Mouse (Mus musculus) lung, adult 18-20 months (tissue): Measurements from ENCODE around the gene Krtap29-1.
A peak's percentile ranks its signal among the peaks of the same experiment; 100 is the strongest.

ENCODE experiments used
- DNase-seq, 2 experiments: peaks; one replicate each; pipeline ENCODE4 v3.0.0; 2022; ENCODE audit warnings: mixed read lengths in 2 of 2

The Krtap29-1 gene

DNA sequence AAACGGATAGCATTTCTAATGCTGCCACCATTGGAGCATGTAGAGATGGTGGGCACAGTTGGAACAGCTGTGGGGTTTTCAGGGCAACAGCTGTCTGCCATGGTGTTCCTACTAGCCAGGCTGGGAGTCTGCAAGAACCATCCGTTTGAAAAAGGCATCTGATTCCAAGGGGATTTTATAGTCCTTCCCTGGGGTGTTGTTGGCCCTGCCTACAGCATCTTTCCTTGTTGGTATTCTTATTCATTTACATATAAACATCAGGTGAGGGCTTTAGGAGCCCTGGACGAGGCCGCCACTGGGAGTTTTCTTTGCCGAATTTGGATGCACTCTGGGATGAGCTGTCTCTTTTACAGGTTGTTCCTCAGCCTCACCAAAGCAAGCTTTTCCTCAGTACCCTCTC, at the start of gene Krtap29-1:
Gene Krtap29-1 (minus strand): TSS at position 101 of the 400 bp plus-strand sequence.
- no peak for DNase-seq

DNA sequence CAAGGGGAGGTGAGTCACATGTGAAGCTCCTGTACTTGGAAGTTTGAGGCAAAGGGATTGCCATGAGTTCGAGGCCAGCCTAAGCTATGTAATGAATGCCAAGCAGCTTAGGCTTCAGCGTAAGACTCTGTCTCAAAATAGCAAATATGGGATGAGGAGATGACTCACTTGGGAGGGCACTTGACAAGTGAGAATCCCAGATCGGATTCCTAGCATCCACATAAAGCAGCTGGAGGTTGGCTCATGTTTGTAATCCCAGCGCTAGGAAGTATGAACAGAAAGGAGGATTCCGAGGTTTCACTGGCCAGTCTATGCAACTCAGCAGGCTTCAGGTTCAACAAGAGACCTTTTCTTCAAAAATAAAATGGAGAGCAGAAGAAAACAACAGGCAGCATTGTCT, 42.6 kb upstream of the Krtap29-1 start:
- no peak for DNase-seq

DNA sequence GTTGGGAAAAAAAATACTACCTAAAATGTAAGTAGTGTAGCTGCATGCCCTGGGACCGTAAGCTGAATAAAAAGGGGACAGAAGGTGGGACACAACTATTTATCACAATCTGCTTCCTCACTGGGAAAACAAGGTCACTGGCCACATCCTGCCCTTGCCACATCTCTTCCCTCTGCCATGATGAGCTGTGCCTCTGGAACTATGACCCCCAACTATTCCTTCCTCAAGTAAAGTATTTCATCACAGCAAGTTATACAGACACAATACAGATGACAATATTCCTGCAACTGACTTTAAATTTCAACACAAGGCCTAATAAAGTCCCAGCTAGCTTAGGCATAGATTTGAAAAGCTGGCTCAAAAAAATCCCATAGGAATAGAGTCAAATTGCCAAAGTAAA, 40.6 kb upstream of the Krtap29-1 start:
- no peak for DNase-seq

DNA sequence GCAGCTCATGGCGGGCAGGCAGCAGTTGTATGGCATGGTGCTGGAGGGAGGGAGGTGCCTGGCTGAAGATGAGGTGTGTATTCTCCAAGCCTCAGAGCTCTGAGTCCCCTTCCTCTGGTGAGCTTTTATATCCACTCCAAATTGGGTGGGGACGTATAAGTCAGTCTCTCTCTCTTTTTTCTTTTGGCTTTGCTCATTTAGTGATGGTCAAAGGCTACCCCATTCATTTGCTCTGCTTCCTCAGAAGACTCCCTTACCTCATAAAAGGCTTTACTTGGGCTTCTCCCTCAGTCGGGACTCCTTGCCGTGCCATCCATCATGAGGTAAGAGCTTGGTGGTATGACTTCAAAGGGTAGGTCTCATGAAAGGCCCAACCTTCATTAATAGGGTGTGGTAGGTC, 37.3 kb upstream of the Krtap29-1 start, which contains the start of gene Krt33a:
Gene Krt33a (minus strand): TSS at position 101 of the 400 bp plus-strand sequence.
- DNase-seq, result no peak

DNA sequence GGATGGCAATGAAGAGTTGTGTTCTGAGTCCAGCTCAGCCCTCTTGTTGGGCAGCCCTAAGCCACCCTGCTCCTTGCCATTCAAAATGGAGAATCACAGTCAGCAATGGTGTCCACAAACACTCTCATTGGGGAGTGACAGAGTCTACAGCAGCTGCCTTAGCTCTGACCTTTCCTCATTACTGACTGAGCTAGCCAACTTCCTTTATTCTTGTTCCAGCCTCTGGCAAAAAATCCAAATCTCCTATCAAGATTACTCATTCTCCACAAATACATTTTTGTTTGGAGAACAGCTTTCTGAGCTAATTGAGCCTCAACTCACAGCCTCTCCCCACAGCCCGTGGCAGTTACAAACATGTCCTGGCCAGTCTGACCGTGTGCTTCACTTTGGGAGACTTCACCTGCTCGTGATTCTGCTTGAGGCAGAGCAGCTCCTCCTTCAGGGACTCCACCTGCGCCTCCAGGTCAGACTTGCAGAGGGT, 34.9 kb upstream of the Krtap29-1 start:
- peak in 1 of 2 experiments; percentile 30 for DNase-seq

DNA sequence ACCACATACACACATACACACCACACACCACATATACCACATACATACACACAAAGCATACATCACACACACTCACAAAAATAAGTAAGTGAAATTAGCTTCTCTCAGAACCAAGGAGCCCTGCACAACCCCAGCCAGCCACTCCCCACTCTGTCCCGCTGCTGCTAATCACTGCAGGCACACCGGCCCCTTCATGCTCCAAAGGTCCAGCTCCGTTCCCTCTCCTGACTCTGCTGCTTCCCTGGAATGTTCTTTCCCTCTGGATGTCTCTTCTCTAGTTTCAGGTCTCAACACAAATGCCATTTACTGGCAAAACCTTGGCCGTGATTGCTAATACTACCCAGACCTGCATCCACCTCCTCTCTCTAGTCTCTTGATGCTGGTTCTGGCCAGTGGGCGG, 31.8 kb upstream of the Krtap29-1 start:
- no peak for DNase-seq

DNA sequence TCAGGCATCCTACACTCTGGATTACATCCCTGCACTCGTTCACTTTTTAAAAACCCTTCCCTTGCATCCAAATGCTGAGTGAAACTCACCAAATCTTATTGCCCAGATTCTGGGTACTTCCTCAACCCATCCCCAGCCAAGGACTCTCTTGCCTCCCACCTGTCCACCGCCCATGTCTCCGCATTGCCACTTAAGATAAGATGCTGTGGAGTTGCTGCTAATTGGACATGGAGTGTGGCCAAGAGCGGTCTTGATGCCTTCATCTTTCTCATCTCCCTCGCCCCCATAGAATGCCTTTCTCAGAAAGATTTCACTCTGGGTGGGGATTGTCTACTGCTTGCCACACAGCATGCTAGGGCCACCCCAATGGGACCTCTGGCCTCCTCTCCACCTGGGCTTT, 29.5 kb upstream of the Krtap29-1 start:
- DNase-seq, result no peak

DNA sequence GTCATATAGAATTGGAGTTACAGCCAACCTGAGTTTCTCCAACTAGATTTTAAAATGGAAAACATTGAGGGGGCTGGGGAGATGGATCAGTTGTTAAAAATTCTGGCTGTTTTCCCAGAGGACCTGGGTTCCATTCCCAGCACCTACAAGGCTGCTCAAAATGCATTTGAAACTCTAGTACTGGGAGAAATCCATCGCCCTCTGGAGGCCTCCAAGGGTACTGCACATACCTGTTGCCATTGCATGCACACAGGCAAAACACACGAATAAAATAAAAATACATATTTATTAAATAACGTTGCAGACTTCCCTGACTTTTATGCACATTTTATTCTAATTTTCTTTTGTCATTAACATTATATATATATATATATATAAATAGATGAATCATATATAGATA, 27.8 kb upstream of the Krtap29-1 start:
- DNase-seq, result no peak

DNA sequence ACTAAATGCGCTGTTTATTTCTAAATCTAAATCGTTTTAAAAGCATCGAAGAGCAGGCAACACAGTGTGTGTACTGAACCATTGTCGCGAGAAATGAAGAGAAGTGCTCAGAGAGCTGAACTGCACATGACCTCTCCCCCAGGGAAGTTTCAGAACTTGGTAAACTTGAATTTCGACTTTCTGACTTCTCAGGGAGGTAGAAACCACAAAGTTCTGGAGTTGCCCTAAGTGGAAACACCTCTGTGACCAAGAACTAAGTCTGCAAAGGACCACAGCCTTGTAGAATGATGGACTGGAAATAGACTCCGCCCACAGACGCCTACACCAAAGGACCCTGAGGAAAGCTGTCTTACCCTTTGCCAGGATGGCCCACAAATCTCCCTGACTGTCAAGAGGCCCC, 27.1 kb upstream of the Krtap29-1 start:
- peak in 1 of 2 experiments; percentile 40 for DNase-seq

DNA sequence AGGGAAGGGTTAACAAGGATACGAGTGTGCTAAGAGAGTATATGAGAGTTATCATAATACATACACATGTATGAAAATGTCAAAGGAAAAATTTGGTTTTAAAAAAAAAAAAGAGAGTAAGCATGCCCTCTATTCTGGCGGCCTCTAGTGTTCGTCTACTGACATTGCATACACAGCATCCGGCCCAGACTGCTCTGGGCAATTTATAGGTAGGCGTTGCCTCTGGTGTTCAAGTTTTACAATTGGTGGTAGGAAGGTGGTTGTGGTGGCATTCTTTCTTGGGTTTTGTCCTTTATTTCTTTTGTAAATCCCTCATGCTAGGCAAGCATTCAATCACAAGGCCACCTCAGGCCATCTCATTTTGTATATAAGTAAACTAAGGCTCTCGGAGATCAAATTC, 26.0 kb upstream of the Krtap29-1 start:
- DNase-seq, result peak; percentile 32 to 66

DNA sequence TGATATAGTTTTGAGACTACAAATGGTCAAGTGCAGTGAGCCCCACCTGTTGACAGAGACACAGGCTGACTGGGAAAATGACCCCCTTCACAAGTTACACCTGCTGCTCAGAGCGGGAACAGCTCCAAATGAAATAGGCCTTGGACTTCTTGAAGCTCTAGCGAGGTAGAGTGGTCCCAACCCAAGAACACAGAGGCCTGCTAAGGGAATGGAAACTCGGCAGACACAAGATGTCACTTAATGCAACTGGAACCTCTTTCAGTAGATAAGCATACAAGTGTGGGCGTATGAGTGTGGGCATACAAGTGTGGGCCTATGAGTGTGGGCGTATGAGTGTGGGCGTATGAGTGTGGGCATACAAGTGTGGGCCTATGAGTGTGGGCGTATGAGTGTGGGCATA, 20.2 kb upstream of the Krtap29-1 start:
- DNase-seq, result no peak

DNA sequence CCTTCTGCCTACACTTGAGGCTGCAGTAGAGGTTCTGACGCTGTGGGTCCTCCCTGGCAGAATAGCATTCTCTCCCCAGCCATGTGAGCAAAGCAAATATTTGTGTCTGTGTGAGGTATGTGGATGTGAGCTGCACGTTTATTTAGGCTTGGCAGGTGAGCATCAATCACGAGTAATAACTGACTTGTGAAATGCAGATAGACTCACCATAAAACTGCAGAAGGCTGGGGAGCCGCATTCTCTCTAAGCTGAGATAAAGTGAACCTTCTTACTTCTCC, 15.5 kb upstream of the Krtap29-1 start:
- peak in 1 of 2 experiments; percentile 36 for DNase-seq

DNA sequence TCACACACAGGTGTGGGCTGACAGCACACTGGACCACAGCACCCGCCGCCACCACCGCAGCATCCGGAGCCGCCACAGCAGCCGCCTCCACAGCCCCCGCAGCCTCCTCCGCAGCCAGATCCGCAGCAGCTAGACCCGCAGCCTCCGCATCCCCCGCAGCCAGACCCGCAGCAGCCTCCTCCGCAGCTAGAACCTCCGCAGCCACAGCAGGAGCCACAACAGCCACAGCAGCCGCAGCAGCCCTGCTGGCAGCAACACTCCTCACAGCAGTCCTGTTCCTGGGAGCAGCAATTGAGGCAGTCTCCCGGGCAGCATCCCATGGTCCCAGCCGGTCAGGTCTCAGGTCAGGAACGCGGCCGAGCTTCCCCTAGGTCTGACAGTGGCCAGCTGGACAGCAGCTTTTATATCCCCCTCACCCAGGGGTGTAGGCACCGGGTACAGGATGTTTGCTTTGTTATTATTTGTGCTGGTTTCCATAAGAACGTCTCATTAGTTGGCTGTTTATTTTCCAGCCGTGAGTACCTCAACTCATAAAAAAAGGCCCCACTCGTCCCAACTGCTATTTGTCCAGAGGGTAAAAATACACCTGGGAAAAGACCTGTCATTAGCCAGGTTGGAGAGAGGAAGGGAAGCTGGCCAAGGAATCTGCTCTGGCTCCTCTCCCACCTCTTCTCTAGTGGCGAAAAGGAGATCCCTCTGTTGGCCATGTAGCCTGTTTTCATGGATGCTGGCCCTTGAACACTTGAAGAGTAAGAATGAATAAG, 14.9 kb upstream of the Krtap29-1 start, which contains the start of gene Krtap17-1:
Gene Krtap17-1 (minus strand): TSS at position 375 of the 764 bp plus-strand sequence.
- peak; percentile 17 to 56 for DNase-seq

DNA sequence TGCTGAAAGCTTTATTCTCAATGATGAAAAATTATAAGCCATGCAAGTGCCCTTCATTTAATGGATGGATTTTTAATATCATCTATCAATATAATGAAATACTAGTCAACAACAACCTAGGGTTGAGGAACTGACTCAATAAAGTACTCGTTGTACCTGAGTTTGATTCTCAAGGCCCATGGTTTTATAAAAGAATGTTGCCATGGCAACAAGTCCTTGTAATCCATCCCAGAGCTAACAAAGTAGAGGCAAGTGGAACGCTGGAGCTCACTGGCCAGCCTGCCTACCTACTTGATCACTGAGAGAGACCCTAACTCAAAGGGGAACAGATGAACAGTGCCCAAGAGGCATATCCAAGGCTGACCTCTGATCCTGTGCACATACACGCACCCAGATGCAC, 11.7 kb upstream of the Krtap29-1 start:
- no peak for DNase-seq

DNA sequence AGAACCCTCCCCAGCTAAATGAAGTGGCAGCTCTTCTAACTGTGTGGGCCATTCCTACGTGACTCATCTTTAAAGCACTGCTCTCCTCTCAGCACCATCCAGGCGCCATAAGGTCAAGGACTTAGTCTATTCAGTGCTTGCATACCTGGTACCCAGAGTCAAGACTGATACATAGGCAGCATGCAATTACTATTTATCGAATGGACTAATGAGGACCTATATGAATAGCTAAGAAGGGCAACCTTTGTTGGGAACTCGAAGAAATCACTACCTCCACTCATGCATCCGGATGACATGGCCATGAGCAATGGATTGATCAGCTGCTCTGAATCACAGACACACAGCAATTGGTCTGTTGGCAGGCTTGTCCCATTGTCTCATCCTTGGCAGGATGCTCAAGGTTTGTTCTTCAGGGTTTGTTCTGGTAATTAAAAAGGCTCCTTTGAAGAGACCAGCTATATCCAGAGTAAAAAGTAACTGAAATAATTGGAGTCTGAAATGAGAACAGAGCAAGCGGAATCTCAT, 11.1 kb upstream of the Krtap29-1 start:
- no peak for DNase-seq

DNA sequence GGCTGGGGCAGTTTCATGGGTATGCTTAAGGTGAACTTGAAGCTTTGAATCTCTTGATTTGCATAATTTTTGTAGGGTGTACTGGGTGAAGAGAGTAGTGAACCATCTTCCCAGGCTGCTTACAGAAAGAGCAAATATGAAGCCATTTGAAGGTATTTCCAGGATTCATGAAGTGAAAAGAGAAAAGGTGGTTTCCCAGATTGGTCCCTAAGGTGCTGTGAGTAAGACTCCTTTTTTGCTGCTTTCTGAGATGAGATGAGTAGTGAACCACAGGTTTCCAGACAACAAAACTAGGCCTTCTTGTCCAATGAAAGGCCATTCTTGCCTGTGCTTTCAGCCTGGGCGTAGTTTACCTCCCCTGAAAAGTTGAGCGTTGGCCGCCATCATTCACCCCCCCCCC, 9.7 kb upstream of the Krtap29-1 start:
- no peak for DNase-seq

DNA sequence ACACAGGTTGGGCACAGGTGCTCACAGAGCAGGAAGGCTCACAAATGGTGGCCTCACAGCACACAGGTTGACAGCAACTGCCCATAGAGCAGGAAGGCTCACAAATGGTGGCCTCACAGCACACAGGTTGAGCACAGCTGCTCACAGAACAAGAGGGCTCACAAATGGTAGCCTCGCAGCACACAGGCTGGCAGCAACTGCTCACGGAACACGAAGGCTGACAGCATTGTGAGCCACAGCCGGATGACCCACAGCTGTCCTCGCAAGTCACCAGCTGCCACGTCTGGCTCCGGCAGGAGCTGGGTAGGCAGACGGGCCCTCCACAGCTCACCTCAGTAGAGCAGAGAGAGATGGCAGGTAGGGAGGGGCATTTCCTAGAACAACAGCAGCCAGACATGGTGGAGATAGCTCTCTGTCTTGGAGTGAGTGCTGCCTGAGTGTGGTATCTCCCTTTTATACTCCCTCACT, 7.4 kb upstream of the Krtap29-1 start, which contains the start of gene Krtap16-1:
Gene Krtap16-1 (minus strand): TSS at position 418 of the 468 bp plus-strand sequence.
- DNase-seq, result no peak

DNA sequence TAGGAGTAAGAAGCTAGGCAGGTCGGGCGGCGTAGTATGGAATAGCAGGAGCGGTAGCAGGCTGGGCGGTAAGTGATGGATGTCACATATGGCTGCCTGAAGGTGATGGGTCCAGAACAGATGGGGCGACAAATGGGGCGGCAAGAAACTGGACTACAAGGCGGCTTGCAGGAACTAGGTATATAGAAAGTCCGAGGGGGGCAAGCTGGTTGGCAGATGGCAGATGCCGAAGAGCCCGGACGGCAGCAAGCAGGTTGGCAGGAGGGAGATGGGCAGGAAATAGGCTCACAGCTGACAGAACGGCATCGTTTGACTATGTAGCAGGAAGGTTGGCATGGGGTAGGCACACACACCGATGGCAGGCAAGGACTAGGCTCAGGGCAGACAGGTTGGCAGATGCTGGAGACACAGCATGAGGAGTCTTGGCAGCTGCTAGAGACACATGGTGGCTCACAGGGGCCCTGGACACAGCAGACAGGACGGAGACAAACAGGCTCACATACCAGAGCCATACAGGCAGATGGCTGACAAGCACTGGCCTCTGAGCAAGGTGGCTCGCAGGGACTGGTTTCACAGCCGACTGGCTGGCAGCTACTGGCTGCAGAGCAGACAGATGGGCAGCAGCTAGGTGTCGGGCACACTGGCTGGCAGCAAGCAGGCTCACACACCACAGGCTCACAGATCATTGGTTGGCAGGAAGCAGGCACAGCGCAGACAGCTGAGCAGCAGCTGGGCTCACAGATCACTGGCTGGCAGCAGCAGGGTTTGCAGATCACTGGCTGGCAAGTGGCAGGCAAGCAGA, 6.6 kb upstream of the Krtap29-1 start:
- DNase-seq, result no peak

DNA sequence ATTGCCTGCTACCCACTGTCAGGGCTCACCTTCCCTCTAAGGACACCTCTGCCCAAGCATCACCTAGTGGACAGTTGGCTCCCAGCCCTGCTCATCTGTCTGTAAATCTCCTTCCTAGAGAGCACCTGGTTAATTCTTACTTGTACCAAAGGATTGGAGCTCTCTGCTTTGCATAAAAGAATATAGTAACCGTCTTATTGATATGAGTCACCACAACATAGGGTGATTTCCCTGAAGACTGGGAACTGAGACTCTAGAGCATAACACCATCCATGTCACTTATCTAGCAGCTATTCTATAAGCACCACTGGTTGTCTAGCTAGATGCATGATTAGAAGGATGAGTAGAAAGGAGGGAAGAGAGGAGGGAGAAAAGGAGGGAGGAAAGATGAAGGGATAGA, 4.6 kb upstream of the Krtap29-1 start:
- DNase-seq, result no peak

DNA sequence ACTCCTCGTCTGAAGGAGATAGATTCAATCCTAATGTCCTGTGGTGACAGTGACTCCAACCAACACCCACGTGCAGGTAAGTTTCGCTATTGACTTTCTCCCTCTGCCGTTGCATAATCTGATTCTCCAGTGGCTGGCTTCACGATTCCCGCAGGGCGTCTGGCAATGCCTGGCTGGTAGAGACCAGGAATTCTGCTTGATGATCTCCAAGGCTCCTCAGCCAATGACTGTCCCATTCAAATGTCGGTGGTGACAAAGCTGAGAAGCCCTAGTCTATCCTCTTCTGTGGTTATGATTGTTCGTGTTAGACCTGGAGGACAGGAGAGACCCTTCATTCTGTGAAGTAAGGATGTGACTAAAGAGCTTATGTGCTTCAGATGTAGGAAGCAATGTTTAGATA, 3.9 kb upstream of the Krtap29-1 start:
- no peak for DNase-seq

DNA sequence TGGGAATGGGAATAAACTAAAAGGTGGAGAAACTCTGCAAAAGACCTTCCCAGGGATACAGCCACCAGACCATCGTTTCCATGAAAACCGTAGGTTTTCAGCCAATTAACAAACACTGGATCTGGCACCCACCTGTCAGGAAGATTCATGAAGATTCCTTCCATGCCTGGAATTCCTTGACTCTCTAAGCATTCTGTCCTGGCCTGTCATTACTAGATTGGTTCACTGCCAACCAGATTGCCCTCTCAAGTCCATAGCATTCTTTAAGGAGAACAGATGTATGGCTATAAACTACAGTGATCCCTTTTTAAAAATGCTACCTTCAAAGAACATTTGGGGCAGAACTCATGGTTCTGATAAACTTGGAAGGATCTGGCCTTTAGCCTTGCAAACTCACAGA, 12.9 kb downstream of the Krtap29-1 start:
- DNase-seq, result no peak

DNA sequence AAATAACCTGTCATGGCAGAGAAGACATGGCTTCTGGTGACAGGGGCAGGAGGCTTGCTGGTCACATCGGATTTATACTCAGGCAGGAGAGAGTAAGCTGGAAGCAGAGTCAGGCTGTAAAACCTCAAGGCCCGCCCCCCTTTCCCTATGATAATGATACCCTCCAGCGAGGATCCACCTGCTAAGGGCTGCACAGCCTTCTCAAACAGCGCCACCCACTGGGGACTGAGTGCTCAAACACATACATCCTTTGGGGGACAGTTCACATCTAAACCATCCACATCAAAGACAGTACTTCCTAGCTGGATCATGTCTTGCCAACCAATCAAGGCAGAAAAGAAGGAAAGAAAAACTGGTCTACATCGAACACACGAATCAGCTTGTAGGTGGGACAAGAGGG, 14.6 kb downstream of the Krtap29-1 start:
- DNase-seq, result no peak

DNA sequence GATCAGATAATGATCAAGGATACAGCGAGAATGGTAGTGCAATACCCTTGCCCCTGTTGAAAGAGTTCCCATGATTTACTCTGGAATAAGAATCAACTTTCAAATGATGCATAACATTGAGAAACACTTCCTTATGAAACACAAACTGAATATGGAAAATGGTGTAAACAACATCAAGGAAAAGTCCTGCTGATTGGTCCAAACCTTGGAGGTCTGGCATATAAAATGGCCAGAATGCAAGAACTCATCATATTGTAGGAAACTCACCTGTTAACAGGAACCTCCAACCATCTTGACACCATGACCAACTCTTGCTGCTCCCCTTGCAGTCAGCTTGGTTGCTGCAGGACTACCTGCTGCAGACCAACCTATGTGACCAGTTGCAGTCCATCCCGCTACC, 30.7 kb downstream of the Krtap29-1 start, which contains the start of gene Krtap9-5:
Gene Krtap9-5 (plus strand): TSS at position 301 of the 400 bp plus-strand sequence.
- no peak for DNase-seq
